Mouse (Mus musculus) heart, postnatal 14 days (tissue): Measurements from ENCODE around the gene Arl10. TPM values are rescaled to one million over a fixed set of nuclear protein-coding genes. Genes with fewer than 3 reads are reported as not detected.
A peak's percentile ranks its signal among the peaks of the same experiment; 100 is the strongest.

Experiments used
- DNase-seq, 2 experiments: peaks; one replicate each; pipeline ENCODE4 v3.0.0; 2021 to 2022
- intact Hi-C: fragments of 180-260 bp; cut with DNase I; formaldehyde crosslinking; loops from one replicate; pipeline ENCODE4 v1.15.1; 2025
- total RNA-seq, 2 experiments: library from RNA; stranded (reverse); gene quantifications; 2 replicates each; pipeline ENCODE4 v1.2.3; 2021

The Arl10 gene
- total RNA-seq, 2 experiments from 2014 or later = 8.1 to 8.4 TPM

- DNase-seq = no peak
- intact Hi-C loops = no loop called here
These were observed 3.1 kb downstream of the Arl10 start for GRCm38 (mm10) chr13:54577652-54578507.

- intact Hi-C loops = no loop called here
- no peak for DNase-seq
These were observed 6.6 kb downstream of the Arl10 start for GRCm38 (mm10) chr13:54581385-54581784.

DNA sequence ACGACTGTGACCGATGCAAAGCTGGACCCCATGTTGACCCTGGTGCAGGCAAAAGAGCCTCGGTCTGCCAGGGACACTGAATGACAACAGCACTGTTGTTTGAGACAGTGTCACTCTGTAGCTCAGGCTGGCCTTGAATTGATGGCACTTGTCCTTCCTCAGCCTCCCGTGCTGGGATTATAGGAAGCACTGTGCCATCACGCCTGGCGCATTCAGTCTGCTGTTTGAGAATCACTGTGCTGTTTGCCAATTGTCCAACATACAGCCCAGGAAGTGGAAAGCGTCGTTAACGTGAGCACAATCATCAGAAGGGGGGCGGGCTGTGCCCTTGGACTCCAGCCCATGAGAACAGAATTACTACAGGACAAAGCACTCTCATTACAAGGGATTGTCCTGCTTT lies 7.3 kb downstream of the Arl10 start:
- DNase-seq = no peak
- intact Hi-C loops = no loop called here

DNA sequence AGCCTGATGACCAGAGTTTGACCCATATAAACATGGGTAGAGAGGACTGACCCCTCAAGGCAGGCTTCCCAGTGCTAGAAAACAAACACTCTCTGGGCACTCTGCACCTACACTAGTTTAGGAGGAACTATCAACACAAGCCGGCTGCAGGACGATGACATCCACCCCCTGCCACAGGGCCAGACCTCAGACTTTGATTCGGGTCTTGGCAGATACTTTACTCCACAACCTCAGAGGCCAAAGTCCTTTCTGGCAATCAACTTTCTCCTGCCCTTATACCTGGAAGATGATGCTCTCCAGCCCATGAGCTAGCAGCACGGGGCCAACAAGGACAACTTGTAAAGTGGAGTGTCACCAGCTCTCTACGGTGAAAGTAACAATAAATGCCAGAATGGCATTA lies 8.0 kb downstream of the Arl10 start:
- no peak for DNase-seq
- intact Hi-C loops = no loop called here

- intact Hi-C loops = no loop called here
- DNase-seq = no peak
These were observed 11.0 kb downstream of the Arl10 start for GRCm38 (mm10) chr13:54585831-54586230.

DNA sequence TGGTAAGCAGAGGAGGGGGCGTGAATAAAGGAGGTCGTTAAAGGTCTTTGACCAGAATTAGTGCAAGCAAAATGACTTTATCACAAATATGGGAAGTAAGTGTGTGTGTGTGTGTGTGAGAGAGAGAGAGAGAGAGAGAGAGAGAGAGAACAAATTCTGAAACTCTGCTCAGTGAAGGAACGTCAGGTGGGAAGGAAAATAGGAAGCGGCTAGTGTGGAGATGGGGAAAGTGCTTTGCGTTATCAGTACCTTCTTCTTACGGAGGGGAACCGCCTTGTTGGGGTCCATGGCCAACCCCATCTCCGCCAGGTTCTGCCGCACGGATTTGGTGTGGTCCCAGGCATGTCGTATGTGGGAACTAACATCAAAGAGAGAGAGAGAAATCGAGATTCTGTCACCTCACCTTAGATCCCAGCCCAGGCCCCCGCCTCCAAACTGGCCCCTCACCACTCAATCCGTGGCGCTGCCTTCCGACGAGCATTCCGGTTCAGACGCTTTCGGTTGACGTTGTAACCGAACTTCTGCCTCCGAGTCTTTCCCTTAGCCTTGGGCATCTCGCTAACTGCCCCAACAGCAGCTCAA lies 14.7 kb downstream of the Arl10 start:
- DNase-seq = no peak
- intact Hi-C loops = no loop called here

DNA sequence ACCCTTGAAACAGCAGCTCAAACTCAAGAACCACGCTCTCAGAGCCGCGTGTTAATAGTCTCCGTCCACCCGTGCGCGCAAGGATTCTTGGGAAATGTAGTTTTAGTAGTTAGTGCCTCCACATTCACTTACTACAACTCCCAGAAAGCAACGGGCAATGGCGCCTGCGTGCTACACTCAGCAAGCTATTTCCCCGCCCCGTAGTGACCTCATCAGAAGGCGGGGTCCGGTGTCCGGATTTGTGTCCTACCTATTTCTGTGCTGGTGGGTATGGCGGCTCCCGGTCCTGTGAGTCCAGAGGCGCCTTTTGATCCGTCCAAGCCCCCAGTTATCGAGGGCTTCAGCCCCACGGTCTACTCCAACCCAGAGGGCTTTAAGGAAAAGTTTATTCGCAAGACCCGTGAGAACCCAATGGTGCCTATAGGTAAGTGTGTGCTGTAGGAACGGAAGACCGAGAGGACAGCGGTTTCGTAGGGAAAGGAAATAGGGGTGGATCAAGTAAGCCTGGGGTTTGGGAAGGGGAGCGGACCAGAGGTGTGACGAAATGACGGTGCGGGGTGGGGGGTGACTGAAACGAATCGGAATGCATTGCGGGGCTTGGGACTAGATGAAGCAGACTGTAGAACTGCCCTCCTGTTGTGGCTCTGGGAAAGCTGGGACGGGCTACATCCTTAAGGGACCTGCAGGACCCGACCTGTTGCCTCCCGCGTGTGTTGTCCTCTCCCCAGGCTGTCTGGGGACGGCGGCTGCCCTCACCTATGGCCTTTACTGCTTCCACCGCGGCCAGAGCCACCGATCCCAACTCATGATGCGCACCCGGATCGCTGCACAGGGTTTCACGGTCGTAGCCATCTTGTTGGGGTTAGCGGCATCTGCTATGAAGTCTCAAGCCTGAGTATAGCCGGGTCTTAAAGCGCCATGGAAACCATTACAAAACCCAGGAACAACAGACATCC lies 15.5 kb downstream of the Arl10 start, which contains the start of the genes Nop16 and Higd2a:
TSS of gene Nop16 (minus strand) at position 95 of the 956 bp plus-strand sequence.
TSS of gene Higd2a (plus strand) at position 212 of the 956 bp plus-strand sequence.
- DNase-seq = peak; percentile 94 to 97
- intact Hi-C loops = loop anchor here (2.0 kb wide), 1 partner anchor 21 kb away; the partner anchor contains the start of gene Cltb

DNA sequence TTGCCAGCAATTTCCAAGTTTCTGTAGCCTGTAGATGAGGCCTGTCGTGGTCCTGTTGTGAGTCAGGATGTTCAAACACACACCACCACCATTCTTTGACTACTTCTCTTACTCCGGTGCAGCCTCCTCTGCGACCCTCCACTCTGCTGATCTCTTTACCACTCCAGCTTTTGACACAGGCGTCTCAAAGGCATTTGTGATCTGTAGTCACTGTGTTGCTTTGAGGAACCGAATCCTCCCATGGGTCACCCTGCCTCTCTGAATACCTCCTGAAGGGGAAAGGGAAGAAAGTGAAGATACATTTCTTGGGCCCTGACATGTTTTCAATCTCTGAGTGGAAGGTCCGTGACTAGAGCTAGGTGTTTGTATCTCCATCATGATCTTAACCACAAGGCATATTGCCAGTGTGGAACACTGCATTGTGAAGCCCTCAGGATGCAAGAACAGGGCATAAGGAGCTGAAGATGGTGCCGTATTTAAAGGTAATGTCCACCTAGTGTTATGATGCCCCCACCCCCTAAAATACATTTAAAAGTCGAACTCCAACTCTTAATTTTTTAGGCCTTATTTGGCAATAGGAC lies 17.1 kb downstream of the Arl10 start:
- intact Hi-C loops = loop anchor here (2.0 kb wide), 1 partner anchor 19 kb away; the partner anchor contains the start of gene Cltb
- no peak for DNase-seq

DNA sequence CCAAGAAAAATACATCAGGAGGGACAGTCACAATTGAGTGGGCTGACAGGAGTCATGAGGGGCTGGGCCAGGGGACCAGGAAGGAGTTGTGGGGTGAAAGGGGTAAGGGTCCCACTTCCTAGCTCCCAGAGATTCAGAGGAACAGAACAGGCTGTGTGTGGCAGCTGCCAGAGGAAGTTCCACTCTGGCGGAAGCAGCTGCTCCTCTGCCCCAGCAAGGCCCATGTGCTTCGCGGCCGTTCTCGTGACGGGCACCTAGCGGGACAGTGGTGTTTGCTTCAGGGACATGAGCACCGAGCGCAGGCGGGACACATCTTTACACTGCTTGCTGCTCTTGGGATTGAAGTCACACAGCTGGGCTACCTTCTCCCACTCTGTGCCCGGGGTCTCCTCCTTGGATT lies 18.8 kb downstream of the Arl10 start:
- DNase-seq = no peak
- intact Hi-C loops = no loop called here

DNA sequence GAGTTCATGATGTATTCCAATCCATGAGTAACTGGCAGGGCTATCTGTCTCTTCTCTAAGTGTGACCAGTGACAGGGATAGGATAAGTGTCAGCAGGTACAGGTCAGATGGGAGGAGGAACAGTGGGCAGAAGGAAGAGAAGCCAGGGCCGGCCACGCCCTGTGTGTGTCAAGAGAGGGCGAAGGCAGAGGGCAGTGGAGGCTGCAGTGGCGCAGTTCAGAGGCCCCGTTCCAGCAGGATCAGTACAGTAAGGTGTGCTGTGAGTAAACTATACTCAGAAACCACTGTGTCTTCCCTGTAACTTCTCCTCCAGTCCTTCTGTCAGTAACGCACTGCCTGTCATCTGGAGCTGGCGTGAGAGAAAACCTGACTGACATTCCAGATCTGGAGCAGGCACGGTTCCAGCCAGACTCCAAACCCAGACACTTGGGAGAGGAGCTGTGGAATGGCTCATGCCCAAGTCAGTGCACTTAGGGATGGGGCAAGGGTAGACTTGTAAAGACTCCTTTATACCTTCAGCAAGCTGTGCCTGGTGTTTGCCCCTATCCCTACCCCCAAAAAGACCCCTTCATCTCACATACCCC lies 21.4 kb downstream of the Arl10 start:
- intact Hi-C loops = no loop called here
- peak in 1 of 2 experiments; percentile 43 for DNase-seq

DNA sequence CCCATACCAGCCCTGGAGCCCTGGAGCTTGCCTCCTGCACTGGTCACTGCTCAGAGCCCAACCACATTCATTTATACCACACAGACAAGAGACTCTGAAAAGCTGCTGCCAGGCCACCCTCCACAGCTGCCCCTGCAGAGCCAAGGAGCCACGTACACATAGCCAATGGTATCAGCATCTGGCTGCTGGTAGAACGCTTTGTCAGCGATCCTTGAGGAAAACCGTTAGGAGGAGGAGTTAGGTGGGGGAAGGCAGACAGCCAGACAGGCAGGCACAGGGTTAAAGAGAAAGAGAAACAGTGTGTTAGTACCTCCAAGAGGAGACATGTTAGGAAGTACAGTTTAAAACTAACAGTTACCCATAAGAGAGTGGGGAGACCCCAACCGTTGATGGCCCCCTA lies 22.1 kb downstream of the Arl10 start:
- no peak for DNase-seq
- intact Hi-C loops = no loop called here

DNA sequence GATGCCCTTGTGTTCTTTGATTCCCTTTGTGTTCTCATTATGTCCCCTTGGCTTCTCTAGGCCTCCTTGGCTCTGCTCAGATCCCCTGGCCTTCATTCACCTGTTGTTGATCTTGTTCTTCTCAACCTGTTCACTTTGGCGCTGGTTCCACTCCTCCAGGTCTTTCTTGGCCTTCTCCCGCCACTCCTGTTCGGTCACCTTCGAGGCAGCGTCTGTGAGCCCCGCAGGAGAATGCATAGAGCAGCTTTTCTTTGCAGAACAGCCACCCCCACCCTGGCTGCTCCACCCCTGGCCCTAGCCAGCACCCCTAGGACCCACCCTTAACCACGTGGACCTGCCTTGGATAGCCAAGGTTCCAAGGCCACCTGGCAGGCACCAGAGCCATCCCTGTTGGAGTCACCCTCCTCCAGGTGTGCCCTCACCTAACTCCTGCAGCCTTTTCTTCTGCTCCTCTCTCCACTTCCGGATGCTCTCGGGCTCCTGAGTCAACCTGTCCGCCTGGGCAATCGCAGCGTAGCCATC lies 23.9 kb downstream of the Arl10 start:
- intact Hi-C loops = no loop called here
- no peak for DNase-seq

- DNase-seq = no peak
- intact Hi-C loops = no loop called here
These were observed 27.9 kb downstream of the Arl10 start for GRCm38 (mm10) chr13:54602639-54603111.

DNA sequence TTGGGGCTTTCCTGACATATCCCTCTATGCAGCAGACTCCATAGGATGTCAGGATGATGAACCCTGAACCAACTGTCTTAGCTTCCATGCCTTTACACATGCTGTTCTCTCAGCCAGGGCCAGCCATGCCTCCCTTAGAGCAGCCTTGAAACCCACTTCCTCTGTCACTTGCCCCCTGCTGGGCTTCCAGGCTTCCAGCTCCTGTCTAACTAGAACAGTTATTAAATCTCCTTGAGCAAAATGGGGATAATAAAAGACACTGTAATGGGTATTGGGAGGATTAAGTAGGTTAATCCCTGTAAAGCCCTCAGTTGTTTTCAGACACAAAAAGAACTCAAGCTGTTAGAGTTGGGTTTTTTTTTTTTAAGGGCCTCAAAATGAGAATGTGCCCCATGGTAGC lies 28.7 kb downstream of the Arl10 start:
- DNase-seq = no peak
- intact Hi-C loops = no loop called here

DNA sequence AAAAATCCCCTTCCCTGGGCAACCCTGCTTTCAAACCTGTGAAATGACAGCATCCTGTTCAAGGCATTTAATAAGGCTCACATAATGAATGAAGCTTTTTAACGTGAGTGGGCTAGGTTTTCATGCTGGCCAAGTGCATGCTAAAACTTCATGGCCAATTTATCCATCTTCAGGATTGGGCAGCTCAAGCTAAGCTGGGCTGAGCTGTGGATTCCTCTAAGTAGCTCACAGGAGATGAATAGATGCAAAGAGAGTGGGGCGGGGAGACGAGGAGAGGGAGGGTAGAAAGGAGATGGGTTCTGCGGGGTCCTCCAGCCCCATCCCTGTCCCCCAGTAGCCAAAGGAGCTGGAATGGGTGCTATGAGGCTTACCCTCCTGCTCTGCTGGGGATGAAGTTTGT lies 29.4 kb downstream of the Arl10 start:
- intact Hi-C loops = no loop called here
- DNase-seq = no peak

DNA sequence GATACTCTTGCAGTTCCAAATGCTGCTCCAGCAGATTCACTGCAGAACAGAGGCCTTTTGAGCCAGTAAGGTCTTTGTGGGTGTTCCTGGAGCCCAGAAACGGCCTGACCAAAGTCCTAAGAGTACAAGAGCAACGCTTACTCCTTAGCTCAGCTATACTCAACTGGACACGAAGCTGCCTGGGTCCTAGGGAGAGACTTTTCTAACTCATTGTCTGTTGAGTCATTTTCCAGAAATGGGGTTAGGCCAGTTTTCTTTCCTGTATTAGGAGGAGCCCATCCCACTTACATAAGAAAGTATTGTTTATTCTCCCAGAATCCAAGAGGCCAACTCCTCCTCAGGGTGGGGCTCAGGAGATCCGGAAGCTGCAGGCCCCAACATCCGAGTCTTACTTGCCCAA lies 30.6 kb downstream of the Arl10 start:
- DNase-seq = no peak
- intact Hi-C loops = no loop called here

DNA sequence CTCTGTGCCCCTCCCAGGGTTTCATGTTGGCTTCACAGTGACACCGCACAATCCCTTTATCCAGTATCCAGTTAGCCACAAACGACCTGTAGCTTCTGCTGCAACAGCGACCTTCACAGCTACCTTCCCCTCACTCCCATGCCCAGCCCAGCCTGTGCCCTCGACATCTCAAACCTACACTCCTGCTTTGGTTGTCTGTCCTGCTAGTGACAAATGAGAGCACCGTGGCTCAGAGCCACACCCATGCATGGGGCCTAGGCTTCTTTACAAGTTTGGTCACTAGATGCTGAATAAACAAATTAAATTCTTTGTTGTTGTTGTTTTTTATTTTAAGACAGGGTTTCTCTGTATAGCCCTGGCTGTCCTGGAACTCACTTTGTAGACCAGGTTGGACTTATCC lies 32.4 kb downstream of the Arl10 start:
- DNase-seq = no peak

GRCm38 (mm10) chr13:54608002-54608401 lies 33.2 kb downstream of the Arl10 start:
- intact Hi-C loops = no loop called here

More for the DNA sequence above, 32.4 kb downstream of the Arl10 start:
- intact Hi-C loops = no loop called here

DNA sequence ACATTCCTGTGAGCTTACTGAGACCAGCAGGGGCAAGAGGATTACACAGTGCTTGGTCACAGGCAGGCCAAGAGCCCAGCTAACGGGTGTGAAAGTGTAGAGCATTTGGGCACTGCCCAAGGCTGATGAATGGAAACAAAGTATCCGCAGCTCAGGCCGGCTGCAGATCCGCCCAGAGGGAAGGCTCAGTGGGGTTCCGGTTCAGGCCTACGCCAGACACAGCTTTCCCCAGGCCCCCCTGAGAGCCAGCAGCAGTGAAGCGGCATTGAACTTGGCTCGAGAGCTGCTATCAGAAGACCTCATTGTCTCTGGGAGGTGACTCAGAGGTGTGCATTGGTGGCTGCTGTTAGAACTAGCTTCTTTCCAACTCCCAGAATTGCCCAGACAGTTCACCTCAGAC lies 33.9 kb downstream of the Arl10 start:
- intact Hi-C loops = no loop called here
- peak; percentile 21 to 33 for DNase-seq

More at GRCm38 (mm10) chr13:54608002-54608401, 33.2 kb downstream of the Arl10 start:
- no peak for DNase-seq

DNA sequence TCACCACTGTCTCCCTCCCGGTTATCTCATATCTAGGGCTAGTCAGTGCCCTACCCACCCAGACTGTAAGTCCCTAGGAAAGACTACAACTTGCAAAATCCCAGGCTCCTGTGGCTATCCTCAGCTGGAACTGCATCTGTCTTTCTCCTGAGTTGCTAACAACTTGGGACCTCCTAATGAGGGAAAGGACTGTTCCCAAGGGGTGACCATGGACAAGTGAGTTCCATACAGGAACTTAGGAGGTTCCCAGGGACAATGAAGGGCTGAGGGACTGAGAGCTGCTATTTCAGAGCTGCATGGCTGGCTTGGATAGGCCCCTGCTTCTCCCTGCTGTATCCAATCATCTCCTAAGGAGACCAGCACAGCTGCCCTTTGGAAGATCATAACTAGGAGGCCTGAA lies 34.5 kb downstream of the Arl10 start:
- intact Hi-C loops = no loop called here

More for the DNA sequence above, 34.5 kb downstream of the Arl10 start:
- DNase-seq = no peak
